Mouse (Mus musculus): ENCODE measurements around the gene Cnbp.

DNA sequence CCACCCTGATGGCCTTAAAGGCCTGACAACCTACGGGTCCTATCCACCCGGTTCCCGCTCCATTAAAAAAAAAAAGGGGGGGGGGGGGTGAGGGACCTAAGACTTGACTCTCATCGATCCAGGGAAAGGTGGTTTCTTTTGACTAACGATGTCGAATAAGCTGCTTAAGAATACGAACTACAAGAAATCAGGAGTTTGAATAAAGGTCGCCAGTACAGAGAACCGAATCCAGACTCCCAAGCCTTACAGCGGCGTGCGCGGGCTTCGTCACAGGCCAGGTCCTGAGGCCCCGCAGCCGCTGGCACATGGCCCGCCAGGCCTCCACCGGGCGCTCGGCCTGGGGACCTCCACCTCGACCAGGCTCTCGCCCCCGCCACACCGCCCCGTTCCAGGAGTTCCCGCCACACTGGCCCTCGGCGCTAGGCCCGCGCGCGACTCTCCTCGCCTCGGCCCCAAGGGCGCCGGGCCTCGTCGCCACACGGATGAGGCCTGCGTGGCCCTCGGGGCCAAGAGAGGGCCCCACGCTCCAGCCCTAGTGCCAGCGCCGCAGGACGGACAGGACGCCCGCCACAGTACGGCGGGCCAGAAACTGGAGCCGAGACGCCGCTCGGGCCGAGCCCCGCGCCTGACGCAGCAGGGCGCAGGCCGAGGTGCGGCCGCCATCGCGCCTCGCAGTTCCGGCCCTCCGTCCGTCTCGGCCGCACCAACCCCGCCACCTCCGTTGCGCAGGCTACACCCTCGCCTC is 579 bp downstream of the Cnbp start:
- TF ChIP-seq CTCF (IDR thresholded peaks at IDR 0.05; ENCODE audit: low read depth, low read length) (no peak), POLR2A (IDR thresholded peaks at IDR 0.05; ENCODE audit: extremely low read depth, insufficient read depth, low read length) (no peak)

All from liver, adult 2 months (tissue).